Mouse (Mus musculus) liver, adult 2 months (tissue): ENCODE results near the gene Rhobtb1.

Experiments used
- CTCF ChIP-seq: fragments of 200-500 bp; IDR thresholded peaks from 2 replicates; pipeline ENCODE4 v1.5.1; 2011; ENCODE audit warnings: low read depth, low read length, control low read depth
- POLR2A ChIP-seq: fragments of 200-500 bp; IDR thresholded peaks from 2 replicates; pipeline ENCODE4 v1.6.1; 2011; ENCODE audit warnings: low read length, control low read depth; ENCODE audit not compliant: insufficient read depth; ENCODE audit errors: extremely low read depth

GRCm38 (mm10) chr10:69257592-69258133 lies 106.4 kb downstream of the Rhobtb1 start:
- TF ChIP-seq CTCF, result no peak
- no peak for TF ChIP-seq POLR2A
